Mouse (Mus musculus): ENCODE measurements around the gene Med25.
A peak's percentile ranks its signal among the peaks of the same experiment; 100 is the strongest.

The Med25 gene

DNA sequence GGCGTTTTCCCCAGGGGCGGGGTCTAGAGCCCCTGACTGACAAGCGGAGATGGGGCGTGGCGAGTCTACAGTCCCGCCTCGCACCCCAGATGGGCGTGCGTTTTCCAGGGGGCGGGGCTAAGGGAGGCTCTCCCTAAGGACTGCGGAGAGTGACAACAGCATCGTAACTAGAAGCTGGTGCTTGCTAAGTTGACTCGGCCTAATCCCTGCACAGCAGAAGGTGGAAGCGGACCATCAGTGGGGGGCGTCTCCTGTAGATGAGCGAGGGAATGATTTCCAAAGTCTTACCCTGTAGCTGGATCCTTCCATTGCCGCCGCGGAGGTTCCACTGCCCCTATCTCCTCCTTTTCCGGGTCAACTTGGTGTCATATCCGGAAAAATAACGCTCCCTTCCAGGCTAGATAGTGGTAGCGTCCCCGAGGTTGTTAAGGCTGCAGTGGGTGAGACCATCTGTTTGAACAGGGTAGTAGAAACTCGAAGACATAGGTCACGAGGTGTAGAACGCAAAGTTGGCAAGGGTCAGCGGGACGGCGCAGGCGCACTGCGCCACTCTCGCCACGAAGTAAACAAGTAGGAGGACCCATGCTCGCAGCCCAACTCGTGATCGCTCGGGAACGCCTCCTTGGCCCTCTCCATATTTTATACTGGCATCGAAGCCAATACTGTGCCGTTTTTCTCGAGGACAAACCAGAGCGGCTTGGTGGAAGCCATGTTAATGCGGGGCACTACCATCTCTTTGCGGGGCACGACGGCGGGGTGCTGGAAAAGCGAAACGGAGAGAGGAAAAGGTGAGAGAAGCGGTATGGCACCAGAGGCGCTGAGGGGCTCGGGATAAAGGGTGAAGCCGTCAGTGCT is 43.7 kb downstream of the Med25 start, which contains the start of the genes Akt1s1 and Tbc1d17:
Gene Akt1s1 (plus strand): TSS at position 431 of the 855 bp plus-strand sequence.
Gene Tbc1d17 (minus strand): TSS at position 519 of the 855 bp plus-strand sequence.
- peak; percentile 99 to 100 for DNase-seq (ENCODE audit: low spot score in 2 of 2)

DNA sequence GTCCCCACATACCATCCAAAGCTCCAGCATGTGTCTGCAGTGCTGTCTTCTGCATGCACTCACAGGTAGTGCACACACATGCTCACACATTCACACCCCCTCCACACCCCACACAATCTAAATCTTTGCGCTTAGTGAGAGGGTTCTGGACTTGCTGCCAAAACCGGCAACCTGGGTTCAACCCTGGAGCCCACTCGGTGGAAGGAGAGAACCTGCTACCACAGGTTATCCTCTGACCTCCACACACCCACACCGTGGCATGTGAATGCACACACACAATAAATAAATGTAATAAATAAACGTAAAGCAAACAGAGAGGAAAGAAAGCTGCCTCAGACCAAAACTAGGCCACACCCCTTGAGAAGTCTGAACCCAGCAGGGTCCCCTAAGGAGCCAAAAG is 44.7 kb downstream of the Med25 start:
- DNase-seq (ENCODE audit: low spot score in 2 of 2): no peak

DNA sequence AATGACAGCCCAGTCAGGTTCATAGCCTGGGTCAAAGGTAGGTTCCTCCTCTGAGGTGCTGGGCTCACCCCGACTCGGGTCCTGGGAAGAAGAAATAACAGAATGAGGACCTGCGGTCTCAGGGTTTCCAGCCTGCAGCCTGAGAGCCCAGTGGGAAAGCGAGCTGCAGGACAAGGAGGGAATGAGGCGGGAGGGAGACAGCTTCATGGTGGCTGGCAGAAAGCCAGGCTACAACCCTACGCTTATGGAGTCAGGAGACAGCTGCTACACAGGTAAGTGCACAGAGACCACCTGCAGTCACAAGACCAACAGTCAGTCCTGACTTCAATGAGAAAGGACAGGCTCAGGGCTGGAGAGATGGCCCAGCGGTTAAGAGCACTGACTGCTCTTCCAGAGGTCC is 45.7 kb downstream of the Med25 start:
- no peak for DNase-seq (ENCODE audit: low spot score in 2 of 2)

DNA sequence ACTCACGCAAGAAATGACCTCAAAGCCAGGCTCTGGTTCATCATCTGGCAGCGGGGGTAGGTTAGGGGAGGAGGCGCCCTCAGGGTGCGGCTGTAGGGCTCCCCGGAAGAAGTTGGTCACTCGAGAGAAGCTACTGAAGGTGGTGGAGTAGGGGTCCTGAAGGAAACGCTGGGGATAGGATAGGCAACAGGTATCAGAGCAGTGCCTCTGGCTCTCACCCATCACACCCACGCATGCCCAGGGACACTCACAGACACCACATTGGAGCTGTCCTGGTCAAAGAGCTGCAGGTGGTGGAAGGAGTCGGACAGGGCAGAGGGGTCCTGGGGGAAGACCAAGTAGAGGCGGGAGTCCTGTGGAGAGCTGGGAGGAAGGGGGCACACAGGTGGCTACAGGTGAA is 47.5 kb downstream of the Med25 start:
- DNase-seq (ENCODE audit: low spot score in 2 of 2): no peak

DNA sequence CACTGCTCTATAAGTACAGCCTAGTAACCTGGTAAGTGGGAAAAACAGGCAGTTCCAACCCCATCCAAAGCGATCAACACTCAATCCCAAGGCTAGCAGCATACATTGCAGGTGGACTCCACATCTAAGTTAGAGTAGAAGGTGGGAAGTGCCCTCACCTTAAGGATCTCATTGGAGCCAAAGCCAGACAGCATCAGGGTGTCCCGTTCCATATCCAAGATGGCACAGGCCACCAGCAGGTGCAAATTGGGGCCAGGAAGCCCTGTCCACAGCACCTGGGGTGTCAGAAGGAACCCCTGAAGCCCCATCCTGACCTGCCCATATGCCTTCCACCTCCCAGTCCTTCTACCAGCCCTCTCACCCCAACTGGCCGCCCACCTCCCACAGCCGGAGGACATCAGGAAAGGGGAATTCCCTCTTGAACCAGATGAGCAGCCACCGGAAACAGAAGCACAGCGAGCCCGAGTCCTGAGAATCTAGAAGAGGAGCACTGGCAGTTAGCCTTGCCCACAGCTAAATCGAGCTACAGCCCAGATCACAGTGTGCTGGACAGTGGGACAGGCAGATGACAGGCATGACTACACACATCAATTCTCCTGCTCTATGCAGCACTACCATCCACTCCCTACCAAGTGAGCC is 50.6 kb downstream of the Med25 start:
- DNase-seq (ENCODE audit: low spot score in 2 of 2): no peak

DNA sequence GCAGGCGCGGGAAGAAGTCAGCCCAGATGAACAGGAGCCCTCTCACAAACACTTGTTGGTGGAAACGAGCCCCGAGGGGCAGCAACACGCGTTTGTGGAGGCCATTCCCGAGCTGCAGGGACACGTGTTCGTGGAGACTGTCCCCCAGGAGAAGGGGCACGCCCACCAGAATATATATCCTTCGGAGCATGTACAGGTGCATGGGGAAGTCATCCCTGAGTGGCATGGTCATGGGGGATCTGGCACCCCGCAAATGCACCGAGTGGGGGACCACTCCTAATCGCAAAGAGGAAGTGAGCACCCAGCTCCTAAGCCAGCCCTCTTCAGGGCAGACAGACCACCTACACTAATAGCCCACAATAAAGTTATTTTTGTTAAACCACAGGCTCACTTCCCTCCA is 52.1 kb downstream of the Med25 start:
- no peak for DNase-seq (ENCODE audit: low spot score in 2 of 2)

DNA sequence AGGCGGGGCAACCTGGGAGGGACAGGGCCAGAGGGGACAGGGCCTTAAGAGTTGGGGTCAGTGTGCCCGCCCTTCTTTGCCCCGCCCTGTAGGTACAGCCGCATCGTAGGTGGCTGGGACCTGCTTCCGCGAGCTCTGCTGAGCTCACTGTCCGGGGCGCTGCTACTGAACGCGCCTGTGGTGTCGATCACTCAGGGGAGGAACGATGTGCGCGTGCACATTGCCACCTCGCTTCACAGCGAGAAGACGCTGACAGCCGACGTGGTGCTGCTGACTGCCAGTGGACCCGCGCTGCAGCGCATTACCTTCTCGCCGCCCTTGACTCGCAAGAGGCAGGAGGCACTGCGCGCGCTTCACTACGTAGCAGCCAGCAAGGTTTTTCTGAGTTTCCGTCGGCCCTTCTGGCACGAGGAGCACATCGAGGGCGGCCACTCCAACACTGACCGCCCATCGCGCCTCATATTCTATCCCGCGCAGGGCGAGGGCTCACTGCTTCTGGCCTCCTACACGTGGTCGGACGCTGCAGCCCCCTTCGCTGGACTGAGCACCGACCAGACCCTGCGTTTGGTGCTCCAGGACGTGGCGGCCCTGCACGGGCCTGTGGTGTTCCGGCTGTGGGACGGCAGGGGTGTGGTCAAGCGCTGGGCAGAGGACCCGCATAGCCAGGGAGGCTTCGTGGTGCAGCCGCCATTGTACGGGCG is 52.9 kb downstream of the Med25 start:
- no peak for DNase-seq (ENCODE audit: low spot score in 2 of 2)

DNA sequence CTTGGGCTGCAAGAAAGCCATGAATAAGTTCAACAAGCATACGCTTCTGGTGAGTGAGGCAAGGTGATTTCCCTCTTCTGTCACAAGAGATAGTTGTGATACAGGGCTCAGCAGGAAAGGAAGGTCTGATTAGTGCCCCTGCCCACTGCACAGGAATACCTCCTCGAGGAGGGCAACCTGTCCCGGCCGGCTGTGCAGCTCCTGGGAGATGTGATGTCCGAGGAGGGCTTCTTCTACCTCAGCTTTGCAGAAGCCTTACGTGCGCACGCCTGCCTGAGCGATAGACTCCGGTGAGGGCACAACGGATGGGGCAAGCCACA is 53.4 kb downstream of the Med25 start:
- no peak for DNase-seq (ENCODE audit: low spot score in 2 of 2)

DNA sequence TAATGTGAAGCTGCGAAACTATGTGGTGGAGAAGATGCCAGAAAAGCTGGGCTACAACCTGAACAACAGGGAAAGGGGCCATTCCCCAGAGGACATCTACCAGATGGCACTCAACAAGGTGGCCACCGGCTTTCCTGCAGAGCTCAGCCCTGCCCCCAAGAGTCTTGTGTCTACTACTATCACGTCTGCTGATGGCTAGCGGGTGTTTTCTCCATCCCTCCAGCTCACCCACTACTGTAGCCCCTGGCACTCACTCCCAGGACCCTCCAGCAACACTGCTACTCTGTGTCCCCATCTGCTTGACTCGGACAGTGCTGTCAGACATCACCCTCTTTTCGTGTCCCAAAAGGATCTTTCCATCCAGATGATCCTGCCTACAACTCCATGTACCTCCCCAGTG is 54.4 kb downstream of the Med25 start:
- DNase-seq (ENCODE audit: low spot score in 2 of 2): no peak

DNA sequence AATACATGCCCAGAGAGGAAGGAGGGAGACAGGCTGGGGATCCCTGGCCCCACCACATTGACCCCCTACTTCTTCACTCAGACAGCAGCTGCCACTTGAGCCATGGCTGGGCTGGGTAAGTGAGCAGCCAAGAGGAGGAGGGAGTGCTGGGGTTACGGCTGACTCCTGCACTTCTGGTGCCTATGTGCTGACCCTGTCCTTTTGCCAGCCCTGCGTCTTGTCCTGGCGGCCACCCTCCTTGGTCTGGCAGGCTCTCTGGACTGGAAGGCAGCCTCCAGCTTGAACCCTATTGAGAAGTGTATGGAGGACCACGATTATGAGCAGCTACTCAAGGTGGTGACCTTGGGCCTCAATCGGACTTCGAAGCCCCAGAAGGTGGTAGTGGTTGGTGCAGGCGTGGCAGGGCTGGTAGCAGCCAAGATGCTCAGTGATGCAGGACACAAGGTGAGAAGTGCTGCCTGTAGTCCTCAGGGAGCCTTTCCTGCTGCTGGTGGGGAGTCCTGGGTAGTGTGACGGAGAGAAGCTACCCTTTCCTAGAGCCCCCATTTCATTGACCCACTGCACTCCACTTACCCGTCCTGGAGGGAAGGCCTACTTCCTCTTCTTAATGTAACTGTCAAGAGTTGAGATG is 56.0 kb downstream of the Med25 start:
- no peak for DNase-seq (ENCODE audit: low spot score in 2 of 2)

DNA sequence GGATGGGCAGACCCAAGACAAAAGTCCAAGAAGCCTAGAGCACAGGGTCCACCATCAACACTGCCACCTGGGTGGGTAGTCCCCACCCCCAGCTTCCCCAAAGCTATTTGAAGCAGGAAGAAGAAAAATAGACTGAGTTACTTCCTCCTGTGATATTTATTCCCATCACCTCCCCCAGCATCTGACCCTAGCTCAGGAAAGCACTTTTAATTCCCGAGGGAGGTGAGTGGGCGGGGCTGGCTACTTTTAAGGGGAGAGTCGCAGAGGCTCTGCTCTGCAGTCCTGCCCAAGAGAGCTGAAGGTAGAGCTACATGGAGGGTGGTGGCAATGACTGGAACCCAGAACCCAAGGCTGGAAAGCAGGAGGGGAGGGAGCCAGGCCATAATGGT is 56.5 kb downstream of the Med25 start:
- no peak for DNase-seq (ENCODE audit: low spot score in 2 of 2)

DNA sequence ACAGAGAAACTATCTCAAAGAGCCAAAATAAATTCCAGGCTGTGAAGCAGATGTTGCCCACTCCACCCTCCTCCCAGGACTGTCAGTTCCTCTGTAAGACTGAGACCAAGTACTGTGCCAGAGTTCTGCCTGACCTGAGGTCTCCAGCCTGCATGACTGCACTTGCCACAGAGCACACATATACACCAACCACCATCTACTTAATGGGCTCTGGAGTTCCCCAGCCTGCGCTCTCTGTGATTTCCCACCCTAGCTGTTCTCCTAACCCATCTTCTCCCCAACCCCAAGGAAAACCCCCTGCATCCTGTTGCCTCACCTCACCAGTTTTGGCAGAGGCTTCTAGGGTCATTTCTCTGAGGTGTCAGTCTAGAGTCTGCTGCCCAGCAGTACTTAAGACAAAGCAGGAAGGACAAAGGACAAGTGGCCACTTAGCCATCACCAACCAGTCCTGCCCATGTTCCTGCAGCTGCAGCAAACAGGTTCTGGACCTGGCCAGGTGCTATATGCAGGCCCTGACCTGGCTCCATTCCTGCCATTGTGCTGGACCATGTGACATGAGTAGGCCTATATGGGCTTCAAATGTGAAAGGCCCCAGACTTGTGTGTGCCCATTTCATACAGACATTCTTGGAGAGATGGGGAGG is 57.0 kb downstream of the Med25 start:
- DNase-seq (ENCODE audit: low spot score in 2 of 2): no peak

DNA sequence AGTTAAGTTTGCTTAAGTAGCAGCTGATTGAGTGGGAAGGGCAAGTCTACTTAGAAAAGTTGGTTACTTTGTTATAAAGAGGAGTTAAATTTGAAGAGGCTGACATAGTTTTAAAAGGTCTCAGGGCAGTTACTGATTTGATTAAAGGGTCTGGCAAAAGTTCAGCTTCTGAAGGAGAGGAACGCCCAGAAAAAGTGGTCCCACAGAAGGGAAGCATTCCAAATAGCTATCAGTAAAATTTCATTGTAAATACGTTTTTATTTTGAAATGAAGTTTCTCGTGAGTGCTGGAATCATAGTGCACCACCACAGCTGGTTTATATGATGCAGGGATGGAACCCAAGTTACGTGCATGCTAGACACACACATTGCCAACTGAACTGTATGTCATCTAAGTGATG is 59.7 kb downstream of the Med25 start:
- no peak for DNase-seq (ENCODE audit: low spot score in 2 of 2)

DNA sequence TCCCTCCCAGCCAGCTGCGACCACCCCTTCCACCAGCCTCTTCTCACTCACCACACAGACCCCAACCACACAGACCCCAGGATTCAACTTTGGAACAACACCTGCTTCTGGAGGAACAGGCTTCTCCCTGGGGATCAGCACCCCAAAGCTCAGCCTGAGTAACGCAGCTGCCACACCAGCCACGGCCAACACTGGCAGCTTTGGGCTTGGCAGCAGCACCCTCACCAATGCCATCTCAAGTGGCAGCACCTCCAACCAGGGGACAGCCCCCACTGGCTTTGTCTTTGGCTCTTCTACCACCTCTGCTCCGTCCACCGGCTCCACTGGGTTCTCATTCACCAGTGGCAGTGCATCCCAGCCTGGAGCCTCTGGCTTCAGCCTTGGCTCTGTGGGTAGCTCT is 63.8 kb downstream of the Med25 start:
- no peak for DNase-seq (ENCODE audit: low spot score in 2 of 2)

DNA sequence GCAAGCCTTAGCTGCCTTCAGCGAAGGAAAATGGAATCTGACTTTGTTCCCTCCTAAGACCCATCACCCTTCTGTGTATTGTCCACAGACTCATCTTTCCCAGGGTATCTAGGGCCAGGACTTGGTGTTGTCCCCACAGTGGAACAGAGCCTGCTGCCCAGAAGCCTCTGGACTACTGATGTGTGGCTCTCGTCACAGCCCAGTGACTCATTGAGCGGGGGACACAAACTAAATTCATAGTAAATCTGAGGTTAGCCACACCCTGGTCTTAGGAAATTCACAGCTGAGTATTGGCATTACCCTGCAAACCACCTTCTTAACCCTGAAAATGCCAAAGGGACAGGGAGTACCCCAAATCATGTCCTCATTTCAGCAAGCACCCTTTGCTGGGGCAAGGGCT is 65.7 kb downstream of the Med25 start:
- DNase-seq (ENCODE audit: low spot score in 2 of 2): no peak

Measured in frontal cortex, postnatal 10 days (tissue).